Mouse (Mus musculus): Measurements from ENCODE around the gene Ccdc160.
A peak's percentile ranks its signal among the peaks of the same experiment; 100 is the strongest.

Ccdc160 gene

DNA sequence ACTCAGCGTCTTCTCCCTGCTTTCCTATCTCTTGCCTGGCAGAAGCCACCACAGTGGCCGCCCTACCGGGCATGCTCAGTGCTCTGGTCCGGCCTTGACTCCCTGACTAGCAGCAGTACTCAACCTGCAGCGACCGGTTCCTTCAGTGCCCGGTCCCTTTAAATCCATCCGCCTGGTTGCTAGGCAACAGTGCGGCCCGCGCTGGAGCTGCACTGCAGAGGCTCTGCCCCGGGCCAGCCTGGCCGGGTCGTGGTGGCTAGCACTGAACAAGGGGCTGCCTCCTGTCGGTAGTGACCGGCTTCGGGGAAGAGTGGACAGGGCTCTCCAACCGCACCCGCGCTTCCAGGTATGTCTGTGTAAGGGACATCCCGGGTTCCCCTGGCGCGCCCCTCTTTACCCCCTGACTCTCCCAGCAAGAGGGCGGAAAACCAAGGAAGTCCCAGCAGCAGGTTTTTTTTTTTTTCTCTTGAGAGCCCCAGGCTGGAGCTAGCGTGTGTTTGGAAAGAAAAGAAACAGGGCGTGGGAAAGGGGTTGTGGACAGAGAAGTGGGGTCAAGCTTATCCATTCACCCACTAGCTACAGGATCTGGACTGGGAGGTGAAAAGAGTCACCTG lies at the start of gene Ccdc160:
Gene Ccdc160 (plus strand): TSS at position 221 of the 614 bp plus-strand sequence.
- DNase-seq = peak; percentile 53

GRCm38 (mm10) chrX:52743781-52744180 lies 47.2 kb upstream of the Ccdc160 start:
- DNase-seq = no peak

GRCm38 (mm10) chrX:52744201-52745051 lies 46.6 kb upstream of the Ccdc160 start:
- peak; percentile 8 for DNase-seq

GRCm38 (mm10) chrX:52745462-52745861 lies 45.5 kb upstream of the Ccdc160 start:
- no peak for DNase-seq

DNA sequence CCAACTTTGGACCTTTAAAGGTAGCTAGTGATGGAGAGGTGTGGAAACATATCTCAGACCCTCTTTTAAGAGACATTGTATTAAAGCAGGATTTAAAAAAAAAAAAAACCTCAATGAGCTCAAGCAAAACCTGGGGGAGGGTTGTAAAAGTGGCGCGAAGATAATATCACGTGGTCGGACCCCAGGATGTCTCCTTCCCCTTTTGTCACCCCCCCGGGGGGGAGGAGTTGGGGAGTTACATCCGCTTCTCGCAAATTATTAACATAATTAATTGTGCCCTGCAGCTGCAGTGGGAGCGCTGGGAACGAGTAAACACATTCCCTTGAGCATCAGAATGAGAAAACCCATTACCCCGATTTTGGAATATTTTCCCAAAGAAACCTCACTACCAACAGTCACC lies 45.1 kb upstream of the Ccdc160 start:
- peak; percentile 2 for DNase-seq

- DNase-seq = no peak
Measured at GRCm38 (mm10) chrX:52746849-52747248, 44.2 kb upstream of the Ccdc160 start.

- DNase-seq = no peak
Measured at GRCm38 (mm10) chrX:52753491-52754085, 37.4 kb upstream of the Ccdc160 start.

- no peak for DNase-seq
Measured at GRCm38 (mm10) chrX:52757164-52757563, 33.8 kb upstream of the Ccdc160 start.

- DNase-seq = no peak
Measured at GRCm38 (mm10) chrX:52759232-52759631, 31.8 kb upstream of the Ccdc160 start.

GRCm38 (mm10) chrX:52760191-52760945 lies 30.6 kb upstream of the Ccdc160 start:
- no peak for DNase-seq

DNA sequence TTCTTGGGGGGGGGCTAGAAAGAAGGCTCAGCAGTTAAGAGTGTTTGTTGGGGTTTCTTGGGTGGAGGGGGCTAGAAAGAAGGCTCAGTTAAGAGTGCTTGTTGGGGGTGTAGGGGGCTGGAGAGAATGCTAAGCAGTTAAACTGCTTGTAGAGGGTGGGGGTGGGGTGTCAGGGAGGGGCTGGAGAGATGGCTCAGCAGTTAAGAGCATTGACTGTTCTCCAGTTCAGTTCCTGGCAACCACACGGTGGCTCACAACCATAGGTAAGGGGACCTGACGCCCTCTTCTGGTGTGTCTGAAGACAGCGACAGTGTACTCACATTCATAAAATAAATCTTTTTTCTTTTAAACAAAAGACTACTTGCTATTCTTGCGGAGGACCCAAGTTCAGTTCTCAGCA lies 28.8 kb upstream of the Ccdc160 start:
- no peak for DNase-seq

DNA sequence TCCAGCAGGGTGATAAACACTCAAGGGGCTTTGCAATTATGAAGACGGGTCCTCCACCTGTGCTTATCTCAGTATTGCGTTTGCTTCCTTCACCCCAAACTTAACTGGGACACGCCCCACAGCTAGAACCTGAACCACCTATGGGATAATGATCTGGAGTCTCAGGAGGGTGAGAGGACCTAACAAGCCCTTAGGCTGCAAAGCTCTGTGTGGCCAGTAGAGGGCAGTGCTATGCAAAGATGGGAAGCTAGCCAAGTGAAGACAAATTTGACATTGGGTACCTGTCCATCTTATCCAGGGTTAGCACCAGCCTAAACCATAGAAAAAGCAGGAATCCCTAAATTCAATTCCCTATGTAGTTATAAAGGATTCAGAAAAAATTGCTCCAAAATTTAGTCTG lies 15.0 kb upstream of the Ccdc160 start:
- peak; percentile 40 for DNase-seq

- no peak for DNase-seq
Measured at GRCm38 (mm10) chrX:52777671-52778070, 13.3 kb upstream of the Ccdc160 start.

DNA sequence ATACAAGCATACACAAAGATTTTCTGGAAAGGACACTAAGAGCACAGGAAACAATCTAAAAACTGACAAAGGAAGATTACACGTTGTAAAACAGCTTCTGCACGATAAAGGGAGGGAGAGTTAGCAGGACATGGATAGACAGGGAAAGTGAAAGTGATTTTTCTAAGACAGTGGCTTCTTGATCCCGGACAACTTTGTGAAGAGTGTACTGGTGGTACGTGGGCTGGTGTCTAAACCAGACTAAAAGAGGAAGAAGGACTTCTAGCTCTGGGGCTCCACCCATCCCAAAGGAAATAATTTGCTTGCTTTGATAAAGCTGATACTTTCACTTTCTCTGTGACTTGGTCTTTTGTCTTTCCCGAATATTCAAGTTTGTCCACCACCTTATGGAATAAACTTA lies 7.1 kb upstream of the Ccdc160 start:
- DNase-seq = no peak

DNA sequence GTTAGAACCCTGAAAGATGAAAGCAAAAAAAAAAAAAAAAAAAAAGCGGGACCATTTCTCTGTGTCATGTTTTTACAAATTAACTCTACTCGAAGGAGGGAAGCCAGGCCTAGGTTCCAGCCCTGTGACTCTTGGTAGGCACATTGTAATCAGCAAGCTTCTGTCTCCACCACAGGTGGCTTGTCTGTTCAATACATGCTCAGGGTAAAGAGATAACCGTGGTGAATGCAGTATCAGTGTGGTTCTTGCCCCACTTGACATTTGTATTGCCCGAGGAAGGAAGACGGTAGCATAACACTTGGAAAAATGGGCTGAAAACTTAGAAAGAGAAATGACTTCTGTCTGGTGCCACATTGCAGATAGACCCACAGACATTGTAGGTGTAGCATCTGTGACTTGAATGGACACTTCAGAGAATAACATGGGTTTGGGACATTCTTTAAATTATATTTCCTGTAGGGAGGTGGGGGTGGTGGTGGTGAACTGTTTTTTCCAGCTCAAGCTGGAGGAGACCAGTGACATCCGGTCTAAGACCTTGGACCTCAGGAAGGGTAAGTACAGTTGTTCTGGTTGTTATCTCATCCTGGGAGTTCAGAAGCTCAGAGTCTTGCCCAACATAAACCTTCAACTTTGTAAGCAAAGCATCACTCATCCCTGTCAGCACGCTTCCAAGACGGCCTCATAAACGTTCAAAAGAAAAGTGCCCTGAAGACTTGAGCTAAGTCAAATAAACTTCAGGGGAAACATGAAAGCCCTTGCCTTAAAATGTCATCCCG lies 1.1 kb downstream of the Ccdc160 start:
- no peak for DNase-seq

- no peak for DNase-seq
Measured at GRCm38 (mm10) chrX:52792861-52793260, 1.9 kb downstream of the Ccdc160 start.

DNA sequence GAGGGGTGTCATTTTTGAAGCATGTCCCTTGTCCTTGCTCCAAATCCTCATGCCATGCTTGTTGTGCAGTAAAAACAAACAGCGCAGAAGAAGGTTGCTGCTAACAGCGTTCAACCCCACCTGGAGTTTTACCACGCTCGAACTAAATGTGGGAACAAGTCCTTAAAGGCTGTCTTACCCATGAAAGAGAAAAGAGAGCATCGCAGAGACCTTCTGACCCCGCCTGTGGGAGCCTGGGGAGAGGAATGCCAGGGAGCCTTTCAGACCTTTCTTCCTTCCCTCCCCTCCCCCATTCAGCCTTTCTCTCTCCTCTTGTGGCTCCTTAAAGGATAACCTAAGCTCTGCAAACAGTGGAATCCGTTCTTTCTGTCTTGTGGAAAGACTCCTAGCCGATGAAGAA lies 4.8 kb downstream of the Ccdc160 start:
- no peak for DNase-seq

DNA sequence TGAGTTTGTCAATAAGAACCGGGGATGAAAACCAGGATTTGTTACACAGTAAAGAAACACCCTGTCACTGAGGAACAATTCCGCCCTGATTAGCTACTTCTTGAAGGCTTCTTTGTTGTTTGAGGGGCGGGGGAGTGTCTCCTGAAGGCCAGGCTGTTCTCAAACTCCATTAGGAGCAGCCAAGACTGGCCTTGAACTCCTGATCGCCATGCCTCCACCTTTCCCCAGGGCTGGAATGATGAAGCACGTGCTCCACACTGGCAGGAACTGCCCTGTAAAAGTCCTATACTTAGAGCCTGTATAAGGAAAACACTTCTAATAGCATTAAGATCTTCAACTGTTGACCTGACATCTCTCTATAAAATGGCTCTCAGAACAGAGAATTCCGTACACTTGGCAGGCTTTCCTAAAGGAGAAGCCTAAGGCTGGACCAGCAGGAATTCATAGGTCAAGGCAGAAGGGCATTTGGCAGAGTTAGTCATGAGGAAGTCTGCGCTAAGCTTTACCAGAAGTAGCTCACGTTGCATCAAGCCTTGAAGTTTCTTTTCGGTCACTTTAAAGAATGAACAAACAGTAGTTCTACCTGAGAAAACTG lies 6.1 kb downstream of the Ccdc160 start:
- DNase-seq = no peak

GRCm38 (mm10) chrX:52798255-52798654 lies 7.3 kb downstream of the Ccdc160 start:
- no peak for DNase-seq

DNA sequence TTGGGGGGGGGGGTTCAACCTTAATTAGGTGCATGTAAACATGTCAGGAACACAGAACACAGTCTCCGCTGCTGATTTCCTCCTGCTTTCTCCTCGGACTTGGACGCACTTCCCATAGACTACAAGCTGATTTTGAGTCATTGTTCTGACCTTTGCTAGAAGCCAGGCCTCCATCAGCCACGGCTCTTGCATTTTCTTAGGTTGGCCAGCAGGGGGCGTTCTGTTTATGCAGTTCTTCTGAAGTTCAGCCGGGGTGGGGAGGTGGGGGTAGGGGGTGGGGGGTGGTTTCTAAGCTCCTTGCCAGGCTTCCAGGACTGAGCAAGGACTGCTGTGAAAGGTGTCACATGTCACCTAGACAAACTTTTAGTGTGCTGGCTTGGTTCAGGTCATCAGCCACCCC lies 8.6 kb downstream of the Ccdc160 start:
- DNase-seq = peak; percentile 9

- no peak for DNase-seq
Measured at GRCm38 (mm10) chrX:52819338-52819737, 28.3 kb downstream of the Ccdc160 start.
